Mouse (Mus musculus): ENCODE data around the gene Cdk8. TPM values are rescaled to one million over a fixed set of nuclear protein-coding genes. Genes with fewer than 3 reads are reported as not detected.

Cdk8 gene
- total RNA-seq, 2 experiments from 2014 or later, result 56.0 to 57.1 TPM

- intact Hi-C loops (cut with DNase I), result no loop called here
Measured at GRCm38 (mm10) chr5:146314538-146314937, 83.5 kb downstream of the Cdk8 start.

GRCm38 (mm10) chr5:146315268-146315921 is 84.4 kb downstream of the Cdk8 start:
- intact Hi-C loops (cut with DNase I), result no loop called here
- peak; percentile 21 for DNase-seq

More at GRCm38 (mm10) chr5:146314538-146314937, 83.5 kb downstream of the Cdk8 start:
- no peak for DNase-seq

GRCm38 (mm10) chr5:146316316-146316715 is 85.3 kb downstream of the Cdk8 start:
- DNase-seq, result no peak
- intact Hi-C loops (cut with DNase I), result no loop called here

GRCm38 (mm10) chr5:146318051-146318450 is 87.0 kb downstream of the Cdk8 start:
- no peak for DNase-seq
- intact Hi-C loops (cut with DNase I), result no loop called here

- DNase-seq, result no peak
- intact Hi-C loops (cut with DNase I), result no loop called here
Measured at GRCm38 (mm10) chr5:146318461-146318860, 87.4 kb downstream of the Cdk8 start.

GRCm38 (mm10) chr5:146328941-146329340 is 97.9 kb downstream of the Cdk8 start:
- intact Hi-C loops (cut with DNase I), result no loop called here
- DNase-seq, result no peak

- intact Hi-C loops (cut with DNase I), result no loop called here
- DNase-seq, result no peak
Measured at GRCm38 (mm10) chr5:146329541-146329940, 98.5 kb downstream of the Cdk8 start.

- intact Hi-C loops (cut with DNase I), result loop anchor here (5.0 kb wide), 2 partner anchors 52 to 137 kb away; partner anchors contain the start of gene Wasf3
- DNase-seq, result peak; percentile 69
Measured at GRCm38 (mm10) chr5:146330031-146330764, 99.2 kb downstream of the Cdk8 start.

GRCm38 (mm10) chr5:146330765-146331115 is 99.7 kb downstream of the Cdk8 start:
- intact Hi-C loops (cut with DNase I), result loop anchor here (5.0 kb wide), 2 partner anchors 52 to 137 kb away; partner anchors contain the start of gene Wasf3
- DNase-seq, result no peak

- intact Hi-C loops (cut with DNase I), result loop anchor here (5.0 kb wide), 2 partner anchors 51 to 136 kb away; partner anchors contain the start of gene Wasf3
- no peak for DNase-seq
Measured at GRCm38 (mm10) chr5:146331131-146331530, 100.1 kb downstream of the Cdk8 start.

GRCm38 (mm10) chr5:146332541-146332940 is 101.5 kb downstream of the Cdk8 start:
- no peak for DNase-seq
- intact Hi-C loops (cut with DNase I), result loop anchor here (5.0 kb wide), 2 partner anchors 50 to 135 kb away; partner anchors contain the start of gene Wasf3

GRCm38 (mm10) chr5:146334410-146334809 is 103.4 kb downstream of the Cdk8 start:
- intact Hi-C loops (cut with DNase I), result loop anchor here (5.0 kb wide), 2 partner anchors 48 to 133 kb away; partner anchors contain the start of gene Wasf3
- DNase-seq, result no peak

GRCm38 (mm10) chr5:146338064-146338463 is 107.0 kb downstream of the Cdk8 start:
- DNase-seq, result no peak
- intact Hi-C loops (cut with DNase I), result no loop called here

- intact Hi-C loops (cut with DNase I), result no loop called here
- no peak for DNase-seq
Measured at GRCm38 (mm10) chr5:146340037-146340436, 109.0 kb downstream of the Cdk8 start.

- intact Hi-C loops (cut with DNase I), result no loop called here
- DNase-seq, result peak; percentile 22
Measured at GRCm38 (mm10) chr5:146344911-146345686, 114.1 kb downstream of the Cdk8 start.

- intact Hi-C loops (cut with DNase I), result no loop called here
- DNase-seq, result no peak
Measured at GRCm38 (mm10) chr5:146347081-146347480, 116.1 kb downstream of the Cdk8 start.

- intact Hi-C loops (cut with DNase I), result no loop called here
- DNase-seq, result no peak
Measured at GRCm38 (mm10) chr5:146349183-146349582, 118.2 kb downstream of the Cdk8 start.

- intact Hi-C loops (cut with DNase I), result no loop called here
- DNase-seq, result no peak
Measured at GRCm38 (mm10) chr5:146350784-146351183, 119.8 kb downstream of the Cdk8 start.

GRCm38 (mm10) chr5:146352006-146352405 is 121.0 kb downstream of the Cdk8 start:
- DNase-seq, result no peak
- intact Hi-C loops (cut with DNase I), result no loop called here

All from left cerebral cortex, postnatal 4 days (tissue).